Mouse (Mus musculus) left cerebral cortex, adult 2 months (tissue): ENCODE data around the gene Jun. TPM values are rescaled to one million over a fixed set of nuclear protein-coding genes. Genes with fewer than 3 reads are reported as not detected.

Experiments
- DNase-seq, 2 experiments: peaks; one replicate each; pipeline ENCODE4 v3.0.0; 2021 to 2022; ENCODE audit warnings: low spot score in 2 of 2, mixed read lengths in 1 of 2; ENCODE audit errors: extremely low spot score in 1 of 2
- H3K27ac ChIP-seq: fragments of 200-600 bp; 2 replicates; pipeline ENCODE4 v1.8.1; 2022
- H3K4me3 ChIP-seq: fragments of 200-600 bp; 2 replicates; pipeline ENCODE4 v1.8.1; 2022
- CTCF ChIP-seq: fragments of 200-600 bp; IDR thresholded peaks from 2 replicates; pipeline ENCODE4 v1.8.1; 2022; ENCODE audit warnings: antibody characterized with exemption, mild to moderate bottlenecking, moderate library complexity
- intact Hi-C: fragments of 180-260 bp; cut with DNase I; formaldehyde crosslinking; loops from one replicate; pipeline ENCODE4 v1.15.1; 2025
- total RNA-seq, 2 experiments: library from RNA; stranded (reverse); gene quantifications; 2 replicates each; pipeline ENCODE4 v1.2.3; 2021

Gene Jun
- total RNA-seq, 2 experiments from 2014 or later = 56.7 to 61.4 TPM

DNA sequence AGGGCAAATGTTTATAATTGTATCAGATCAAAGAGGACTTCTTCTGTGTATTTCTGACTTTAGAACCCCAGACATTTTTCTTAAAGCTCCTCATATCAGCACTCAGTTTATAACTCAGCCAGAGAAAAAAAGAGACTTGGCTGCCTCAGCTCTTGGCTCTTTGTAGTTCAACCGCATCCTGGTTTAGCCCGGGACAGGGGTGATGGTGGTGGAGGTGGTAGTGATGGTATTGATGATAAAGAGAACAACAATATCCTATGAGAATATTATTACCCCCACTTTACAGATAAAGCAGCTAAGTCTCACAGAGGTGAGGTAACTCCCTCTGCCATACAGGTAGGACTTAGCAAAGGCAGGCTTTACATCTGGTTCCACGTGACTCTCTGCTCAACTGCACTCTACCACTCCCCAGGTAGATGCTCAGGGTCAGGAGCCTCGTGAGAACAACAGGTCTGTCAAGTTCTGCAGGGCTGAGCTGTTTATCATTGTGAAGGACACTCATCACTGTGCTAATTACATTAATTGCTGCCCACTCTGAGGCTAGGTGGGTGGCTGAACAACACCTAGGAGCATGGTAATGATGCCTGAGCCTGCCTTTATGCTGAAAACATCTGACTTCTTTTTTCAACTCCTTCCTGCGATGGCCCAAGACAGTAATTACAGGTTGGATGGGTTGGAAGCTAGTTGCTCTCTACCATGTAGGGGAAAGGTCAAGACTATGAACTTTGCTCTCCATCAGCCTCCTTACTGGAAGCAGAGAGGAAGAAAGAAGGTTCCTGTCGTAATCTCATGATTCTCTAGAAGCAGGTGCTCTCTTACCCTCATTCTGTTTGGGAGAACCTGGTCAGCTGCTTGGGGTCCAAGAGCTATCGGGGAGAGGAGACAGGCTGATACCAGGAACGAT lies 16.3 kb upstream of the Jun start:
- intact Hi-C loops = no loop called here
- H3K4me3 ChIP-seq = no peak overlapping the region
- no peak overlapping the region for H3K27ac ChIP-seq
- no peak for TF ChIP-seq CTCF
- DNase-seq = no peak

DNA sequence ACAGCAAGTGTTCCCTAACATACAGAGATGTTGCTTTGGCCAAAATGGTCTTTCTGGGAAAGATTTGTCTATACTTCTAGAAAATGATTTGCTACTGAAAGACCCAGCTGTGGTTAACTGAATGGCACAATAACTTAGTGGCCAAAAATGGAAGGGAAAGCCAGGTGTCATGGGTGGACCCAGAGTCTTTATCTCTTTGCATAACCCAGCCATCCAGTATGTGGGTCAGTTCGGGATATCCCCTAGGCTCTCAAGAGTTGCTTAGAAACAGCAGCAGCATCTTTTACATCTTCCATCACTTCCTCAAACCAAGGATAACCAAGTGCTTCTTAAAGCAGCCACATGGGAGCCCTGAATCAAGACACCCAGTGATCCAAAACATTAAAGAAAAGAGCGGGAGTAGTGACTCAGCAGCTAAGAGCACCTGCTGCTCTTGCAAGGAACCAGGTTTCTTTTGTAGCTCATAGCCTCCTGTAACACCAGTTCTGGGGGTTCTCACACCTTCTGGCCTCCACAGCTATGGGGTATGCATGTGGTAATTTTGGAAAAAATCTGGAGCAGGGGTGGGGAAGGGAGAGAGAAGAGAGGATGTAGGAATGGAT lies 11.7 kb upstream of the Jun start:
- TF ChIP-seq CTCF = no peak
- intact Hi-C loops = no loop called here
- H3K4me3 ChIP-seq = no peak overlapping the region
- H3K27ac ChIP-seq = no peak overlapping the region
- DNase-seq = no peak

DNA sequence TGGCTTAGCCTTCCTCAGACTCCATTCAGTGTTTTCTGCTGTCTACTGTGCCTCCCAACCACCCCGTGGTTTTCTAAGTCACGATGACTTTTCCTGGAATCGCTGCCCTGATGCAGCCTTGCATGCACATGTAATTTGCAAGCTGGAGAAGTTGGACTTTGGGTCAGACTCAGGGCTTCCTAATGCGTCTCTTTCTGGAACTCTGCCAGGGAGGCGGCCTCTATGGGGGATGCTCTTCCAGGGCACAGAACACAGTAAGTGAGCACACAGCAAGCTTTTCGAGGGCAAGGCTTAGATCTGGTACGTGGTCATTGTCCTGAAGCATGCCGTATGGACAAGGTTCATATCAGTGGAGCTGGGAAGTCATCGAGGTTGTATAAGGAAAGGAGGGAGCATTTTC lies 10.9 kb upstream of the Jun start:
- Histone ChIP-seq H3K4me3 (no peak overlapping the region), H3K27ac (no peak overlapping the region)
- intact Hi-C loops = no loop called here
- DNase-seq = no peak
- TF ChIP-seq CTCF = no peak

DNA sequence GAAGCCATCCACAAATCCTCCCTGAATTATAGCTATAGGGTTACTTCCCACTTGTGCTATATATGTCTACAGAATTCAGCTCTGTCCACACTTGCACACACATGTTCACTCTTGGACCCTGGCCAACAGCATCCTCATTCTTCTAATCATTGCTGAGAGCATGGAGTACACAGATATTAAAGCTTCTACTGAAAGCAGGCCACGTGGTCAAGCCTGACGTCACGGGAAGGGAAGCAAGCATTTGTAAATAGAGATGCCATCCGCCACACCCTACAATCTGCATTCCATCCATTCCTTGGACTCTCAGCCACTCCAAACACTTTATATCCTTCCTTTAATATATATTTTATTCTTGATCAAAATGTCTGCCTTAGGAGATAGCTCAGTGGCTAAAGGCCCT lies 5.2 kb upstream of the Jun start:
- Histone ChIP-seq H3K4me3 (no peak overlapping the region), H3K27ac (no peak overlapping the region)
- intact Hi-C loops = no loop called here
- no peak for DNase-seq
- TF ChIP-seq CTCF = no peak

DNA sequence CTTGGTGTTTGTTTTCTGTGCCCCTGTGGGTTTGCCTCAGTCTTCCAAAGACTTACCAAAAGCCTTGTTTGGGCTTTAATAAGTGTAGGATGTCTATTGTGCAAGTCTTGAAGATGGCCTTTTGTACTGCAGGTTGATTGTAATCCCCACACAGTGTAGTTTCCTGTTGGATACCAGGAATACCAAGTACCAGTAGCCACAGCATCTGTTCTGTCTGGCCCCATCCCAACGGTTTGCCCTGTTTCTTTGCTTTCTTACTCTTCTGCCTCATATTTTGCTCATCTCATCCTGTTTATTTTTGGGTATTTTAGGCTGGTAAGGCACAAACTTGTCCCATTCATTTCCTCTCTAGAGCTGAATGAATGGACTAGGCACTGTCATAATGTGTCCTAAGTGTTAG lies 3.3 kb upstream of the Jun start:
- intact Hi-C loops = no loop called here
- no peak for DNase-seq
- H3K27ac ChIP-seq = no peak overlapping the region
- no peak for TF ChIP-seq CTCF
- no peak overlapping the region for H3K4me3 ChIP-seq

DNA sequence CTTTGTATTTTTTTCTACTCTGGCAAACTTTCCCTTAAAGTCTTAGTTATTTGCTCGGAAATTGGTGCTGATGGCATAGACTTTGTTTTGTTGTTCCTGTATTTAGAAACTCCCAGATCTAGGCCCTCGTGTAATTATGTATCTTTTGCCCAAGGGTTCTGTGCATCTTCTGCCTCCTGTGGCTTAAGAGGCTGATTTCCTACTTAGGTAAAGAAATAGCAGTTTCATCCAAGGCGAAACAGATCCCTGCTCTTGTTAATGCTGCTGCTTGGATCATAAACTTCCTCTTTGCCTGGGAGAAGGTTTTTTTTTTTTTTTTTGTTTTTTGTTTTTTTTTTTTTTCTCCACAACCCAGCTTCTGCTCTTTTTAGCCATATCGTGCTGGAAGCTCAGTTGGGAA lies 2.3 kb upstream of the Jun start:
- Histone ChIP-seq H3K27ac (no peak overlapping the region), H3K4me3 (no peak overlapping the region)
- TF ChIP-seq CTCF = no peak
- intact Hi-C loops = loop anchor here (5.0 kb wide), 2 partner anchors 133 to 688 kb away; no protein-coding TSS in a partner anchor
- DNase-seq = no peak

DNA sequence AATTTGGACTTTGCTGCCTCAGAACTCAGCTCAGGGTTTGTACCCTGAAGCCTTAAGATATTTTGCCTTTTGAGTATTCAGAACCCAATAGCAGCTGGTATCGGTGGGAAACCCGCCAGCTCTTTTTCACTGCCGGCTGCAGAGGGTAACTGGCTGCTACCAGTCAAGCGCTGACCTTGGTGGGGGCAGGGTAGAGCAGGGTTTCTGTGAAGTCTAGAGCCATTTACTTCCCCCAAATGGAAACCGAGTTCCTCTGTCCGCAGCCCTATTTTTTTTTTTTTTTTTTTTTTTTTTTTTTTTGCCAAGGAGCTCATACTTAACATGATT lies 1.7 kb upstream of the Jun start:
- no peak for TF ChIP-seq CTCF
- H3K27ac ChIP-seq = peak overlapping the region; percentile 98; the same call in 1 of the 2 replicates
- intact Hi-C loops = loop anchor here (1.0 to 5.0 kb wide), 5 partner anchors 108 to 818 kb away; partner anchors contain the start of gene Fggy

DNA sequence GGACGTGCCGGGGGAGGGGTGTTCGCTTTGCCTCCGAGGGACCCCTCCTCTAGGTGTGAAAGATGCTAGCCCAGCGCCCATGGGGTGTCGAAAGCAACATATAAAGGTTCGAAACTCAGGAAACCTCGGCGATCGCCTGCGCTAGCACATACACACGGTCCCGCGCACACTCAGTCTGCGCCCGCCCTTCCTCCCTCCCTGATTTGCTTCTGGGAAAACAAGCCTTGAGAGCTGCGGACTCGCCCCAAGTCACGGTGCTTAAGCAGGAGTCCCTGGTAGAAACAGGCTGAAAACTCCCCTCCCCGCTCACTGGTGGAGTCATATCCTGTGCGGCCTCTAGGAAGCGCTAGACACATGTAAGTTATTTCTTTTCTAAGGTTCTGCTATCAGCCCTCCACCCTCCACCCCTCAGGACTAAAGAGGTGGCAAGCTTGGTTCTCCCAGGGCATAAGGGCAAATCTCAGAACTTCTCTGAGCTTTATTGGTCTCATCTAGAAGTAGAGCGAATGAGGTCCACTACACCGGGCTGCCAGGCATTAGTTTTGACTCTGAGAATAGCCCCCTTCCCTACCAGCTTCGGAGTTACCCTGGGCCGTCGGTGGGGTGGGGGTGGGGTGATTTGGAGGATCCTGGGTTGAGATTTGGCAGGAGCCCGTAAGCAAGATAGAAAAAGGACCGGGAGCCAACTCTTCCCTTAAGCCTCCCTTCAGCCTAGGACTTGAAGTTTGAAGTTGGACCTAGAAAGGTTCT lies 1.2 kb upstream of the Jun start:
- intact Hi-C loops = loop anchor here (1.0 to 5.0 kb wide), 5 partner anchors 108 to 818 kb away; partner anchors contain the start of gene Fggy
- Histone ChIP-seq H3K4me3 (peak overlapping the region; percentile 59), H3K27ac (peak overlapping the region; percentile 98)
- peak; percentile 90 for DNase-seq
- peak; percentile 87 for TF ChIP-seq CTCF

More for the DNA sequence above, 1.7 kb upstream of the Jun start:
- DNase-seq = peak; percentile 29 to 41
- H3K4me3 ChIP-seq = peak overlapping the region; percentile 59

DNA sequence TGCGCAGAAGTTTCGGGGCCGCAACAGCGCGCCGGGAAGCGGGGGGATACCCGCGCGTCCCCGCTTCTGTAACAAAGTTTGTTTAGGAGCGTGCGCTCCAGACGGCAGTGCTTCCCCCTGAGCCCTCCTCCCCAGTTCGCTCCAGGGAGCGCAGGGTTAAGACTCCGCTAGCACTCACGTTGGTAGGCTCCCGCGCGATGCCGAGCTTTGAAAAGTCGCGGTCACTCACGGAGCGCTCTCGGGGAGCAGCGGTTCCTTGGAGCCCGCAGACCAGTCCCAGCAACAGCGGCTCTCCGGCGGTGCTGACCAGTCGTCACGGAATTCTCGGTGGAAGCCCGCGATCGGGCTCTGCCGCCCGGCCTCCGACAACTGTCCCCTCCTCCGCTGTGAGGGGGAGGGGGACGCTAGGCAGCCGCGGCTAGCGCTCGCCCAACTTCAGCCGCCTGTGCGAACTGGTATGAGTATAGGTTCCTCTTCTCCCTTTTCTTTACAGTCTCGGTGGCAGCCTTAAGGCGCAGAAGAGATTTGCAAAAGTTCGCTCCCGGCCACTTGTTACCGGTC lies 631 bp downstream of the Jun start:
- TF ChIP-seq CTCF = no peak
- Histone ChIP-seq H3K27ac (peak overlapping the region; percentile 85), H3K4me3 (peak overlapping the region; percentile 80)
- intact Hi-C loops = loop anchor here (2.0 to 5.0 kb wide), 5 partner anchors 43 to 873 kb away; partner anchors contain the start of gene Mysm1
- peak; percentile 56 to 65 for DNase-seq

DNA sequence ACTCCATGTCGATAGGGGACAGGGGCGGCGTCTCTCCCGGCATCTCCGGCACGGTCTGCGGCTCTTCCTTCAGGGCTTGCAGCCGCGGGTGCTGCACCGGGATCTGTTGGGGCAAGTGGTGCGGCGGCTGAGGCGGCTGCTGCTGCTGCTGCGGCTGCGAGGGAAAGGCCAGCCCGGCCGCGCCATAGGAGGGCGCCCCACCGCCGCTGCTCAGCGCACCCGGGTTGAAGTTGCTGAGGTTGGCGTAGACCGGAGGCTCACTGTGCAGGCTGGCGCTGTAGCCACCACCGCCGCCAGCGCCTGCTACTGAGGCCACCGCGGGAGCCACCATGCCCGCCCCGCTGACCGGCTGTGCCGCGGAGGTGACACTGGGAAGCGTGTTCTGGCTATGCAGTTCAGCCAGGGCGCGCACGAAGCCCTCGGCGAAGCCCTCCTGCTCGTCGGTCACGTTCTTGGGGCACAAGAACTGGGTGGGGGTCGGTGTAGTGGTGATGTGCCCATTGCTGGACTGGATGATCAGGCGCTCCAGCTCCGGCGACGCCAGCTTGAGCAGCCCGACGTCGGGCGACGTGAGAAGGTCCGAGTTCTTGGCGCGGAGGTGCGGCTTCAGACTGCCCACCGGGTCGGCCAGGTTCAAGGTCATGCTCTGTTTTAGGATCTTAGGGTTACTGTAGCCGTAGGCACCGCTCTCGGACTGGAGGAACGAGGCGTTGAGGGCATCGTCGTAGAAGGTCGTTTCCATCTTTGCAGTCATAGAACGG lies 1.3 kb downstream of the Jun start:
- peak; percentile 84 to 86 for DNase-seq
- Histone ChIP-seq H3K4me3 (peak overlapping the region; percentile 80), H3K27ac (peak overlapping the region; percentile 85)
- TF ChIP-seq CTCF = peak; percentile 61
- intact Hi-C loops = loop anchor here (2.0 to 5.0 kb wide), 5 partner anchors 42 to 874 kb away; partner anchors contain the start of gene Mysm1
